Mouse (Mus musculus): ENCODE measurements around the gene Pgk1. TPM values are rescaled to one million over a fixed set of nuclear protein-coding genes. Genes with fewer than 3 reads are reported as not detected.

Pgk1 gene
- 281 and 325 TPM in 2 replicates for polyA plus RNA-seq (2014; fragmentation: Nextera tagmentation; extraction: Ambion mirVana)

DNA sequence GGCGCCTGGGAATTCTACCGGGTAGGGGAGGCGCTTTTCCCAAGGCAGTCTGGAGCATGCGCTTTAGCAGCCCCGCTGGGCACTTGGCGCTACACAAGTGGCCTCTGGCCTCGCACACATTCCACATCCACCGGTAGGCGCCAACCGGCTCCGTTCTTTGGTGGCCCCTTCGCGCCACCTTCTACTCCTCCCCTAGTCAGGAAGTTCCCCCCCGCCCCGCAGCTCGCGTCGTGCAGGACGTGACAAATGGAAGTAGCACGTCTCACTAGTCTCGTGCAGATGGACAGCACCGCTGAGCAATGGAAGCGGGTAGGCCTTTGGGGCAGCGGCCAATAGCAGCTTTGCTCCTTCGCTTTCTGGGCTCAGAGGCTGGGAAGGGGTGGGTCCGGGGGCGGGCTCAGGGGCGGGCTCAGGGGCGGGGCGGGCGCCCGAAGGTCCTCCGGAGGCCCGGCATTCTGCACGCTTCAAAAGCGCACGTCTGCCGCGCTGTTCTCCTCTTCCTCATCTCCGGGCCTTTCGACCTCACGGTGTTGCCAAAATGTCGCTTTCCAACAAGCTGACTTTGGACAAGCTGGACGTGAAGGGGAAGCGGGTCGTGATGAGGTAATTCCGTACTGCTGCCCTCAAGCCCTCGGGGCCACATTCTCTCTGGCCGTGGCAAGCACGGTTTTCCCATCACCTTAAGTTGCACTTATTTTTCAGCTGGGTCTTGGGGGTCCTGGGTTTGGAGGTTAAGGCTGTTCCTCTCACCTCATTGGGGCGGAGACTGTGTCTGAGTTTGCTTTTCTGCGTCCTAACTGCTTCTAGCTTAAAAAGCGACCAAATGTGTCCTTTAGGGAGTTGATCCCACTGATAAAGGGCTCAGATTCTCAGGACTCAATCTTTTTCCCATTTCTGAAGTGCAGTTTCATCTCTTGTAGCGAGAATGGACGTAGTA lies at the start of gene Pgk1:
Pgk1 (plus strand) TSS at position 388 of the 937 bp plus-strand sequence.
- DNase-seq (ENCODE audit: low spot score) = peak; percentile 97
- peak within 1 kb of the TSS; percentile 63 for H3K4me2 ChIP-seq (ENCODE audit: low read length)
- peak; percentile 98 for ATAC-seq

DNA sequence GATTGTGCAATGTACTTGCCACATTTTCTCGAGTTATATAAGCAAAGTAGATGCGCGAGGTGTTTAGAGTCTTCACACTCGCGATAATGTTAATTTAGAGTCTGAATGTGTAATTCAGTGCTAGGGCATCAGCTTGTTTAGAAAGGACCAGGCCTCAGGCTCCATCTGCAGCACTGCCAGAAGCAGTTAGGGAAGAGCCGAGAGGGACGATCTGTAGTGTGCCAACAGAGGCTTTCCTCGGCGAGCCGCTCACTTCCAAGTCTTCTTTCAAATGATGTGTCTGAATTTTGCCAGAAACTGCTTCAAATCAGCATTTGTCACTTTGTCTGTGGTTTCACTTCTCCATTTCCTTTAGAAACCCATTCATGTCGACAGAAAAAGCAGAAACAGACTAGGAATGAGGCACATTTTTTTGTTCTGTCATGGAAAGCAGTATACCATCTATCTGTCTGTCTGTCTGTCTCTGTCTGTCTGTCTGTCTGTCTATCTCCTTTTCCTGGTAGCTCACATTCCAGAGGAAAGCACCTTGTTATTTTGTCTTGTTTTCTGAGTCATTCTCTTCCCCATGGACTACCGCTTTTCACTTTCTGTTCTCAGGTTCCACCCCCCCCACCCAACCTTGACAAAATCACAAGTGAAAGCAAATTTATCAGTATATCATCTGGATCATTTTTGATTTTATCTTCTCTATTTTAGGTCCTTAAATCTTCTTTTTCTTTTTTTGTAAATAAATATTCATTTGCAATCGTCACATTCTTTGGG lies 47.4 kb upstream of the Pgk1 start:
- Histone ChIP-seq H3K36me3 (ENCODE audit: control insufficient read depth, insufficient read depth, low read length) (no peaks in the 10 kb centered on the region), H3K4me3 (ENCODE audit: low read depth, low read length) (no peak overlapping the region), H3K27ac (ENCODE audit: low read depth, low read length) (no peak overlapping the region), H3K4me2 (ENCODE audit: low read length) (no peak overlapping the region), H3K9ac (ENCODE audit: low read length) (no peak overlapping the region), H3K9me3 (replicated peaks; ENCODE audit: control insufficient read depth, low read length) (no peaks in the 10 kb centered on the region), H3K27me3 (replicated peaks; ENCODE audit: control insufficient read depth, insufficient read depth, low read length) (no peaks in the 10 kb centered on the region), H3K4me1 (ENCODE audit: control insufficient read depth, insufficient read depth, low read length) (no peaks in the 10 kb centered on the region)
- ATAC-seq (no peak), DNase-seq (ENCODE audit: low spot score) (no peak)
- 82% methylated on average over 13 of the region's 13 CpGs for WGBS

More for the DNA sequence above, at the start of gene Pgk1:
- Histone ChIP-seq H3K4me3 (ENCODE audit: low read depth, low read length) (peak within 1 kb of the TSS; percentile 39), H3K9me3 (replicated peaks; ENCODE audit: control insufficient read depth, low read length) (no peaks in the 10 kb centered on the region), H3K27me3 (replicated peaks; ENCODE audit: control insufficient read depth, insufficient read depth, low read length) (no peaks in the 10 kb centered on the region), H3K4me1 (ENCODE audit: control insufficient read depth, insufficient read depth, low read length) (peaks cover 9% of the 10 kb centered on the region; the same call in 1 of the 2 replicates), H3K9ac (ENCODE audit: low read length) (peak within 1 kb of the TSS; percentile 58), H3K36me3 (ENCODE audit: control insufficient read depth, insufficient read depth, low read length) (no peaks in the 10 kb centered on the region), H3K27ac (ENCODE audit: low read depth, low read length) (peak within 1 kb of the TSS; percentile 87)
- WGBS = 28% methylated on average over 55 of the region's 55 CpGs

DNA sequence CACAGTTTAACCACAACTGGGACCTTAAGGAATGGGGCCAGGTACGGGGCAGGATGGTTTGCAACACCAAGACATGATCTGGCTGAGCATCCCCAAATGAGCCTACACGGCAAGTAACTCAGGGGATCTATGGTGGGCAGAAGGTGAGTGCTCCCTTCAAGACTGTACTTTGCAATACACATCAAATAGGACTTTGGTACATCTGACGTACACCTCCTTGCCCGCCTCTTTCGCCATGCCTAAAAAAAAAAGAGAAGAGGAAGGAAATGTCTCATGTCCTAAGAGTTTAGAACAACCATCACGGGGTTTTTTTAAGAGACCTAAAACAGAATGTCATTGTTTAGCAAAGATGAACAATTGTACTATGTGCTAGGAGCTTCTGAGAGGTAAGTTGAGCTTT lies 44.0 kb upstream of the Pgk1 start, which contains the start of gene Tlr13:
Tlr13 (plus strand) TSS at position 269 of the 400 bp plus-strand sequence.
- Histone ChIP-seq H3K27ac (ENCODE audit: low read depth, low read length) (no peak within 1 kb of the TSS), H3K4me3 (ENCODE audit: low read depth, low read length) (no peak within 1 kb of the TSS), H3K4me2 (ENCODE audit: low read length) (no peak within 1 kb of the TSS), H3K27me3 (replicated peaks; ENCODE audit: control insufficient read depth, insufficient read depth, low read length) (no peaks in the 10 kb centered on the region), H3K36me3 (ENCODE audit: control insufficient read depth, insufficient read depth, low read length) (no peaks in the 10 kb centered on the region), H3K9ac (ENCODE audit: low read length) (no peak within 1 kb of the TSS), H3K9me3 (replicated peaks; ENCODE audit: control insufficient read depth, low read length) (no peaks in the 10 kb centered on the region), H3K4me1 (ENCODE audit: control insufficient read depth, insufficient read depth, low read length) (no peaks in the 10 kb centered on the region)
- 87% methylated on average over 6 of the region's 6 CpGs for WGBS
- DNase-seq (ENCODE audit: low spot score) (no peak), ATAC-seq (no peak)

DNA sequence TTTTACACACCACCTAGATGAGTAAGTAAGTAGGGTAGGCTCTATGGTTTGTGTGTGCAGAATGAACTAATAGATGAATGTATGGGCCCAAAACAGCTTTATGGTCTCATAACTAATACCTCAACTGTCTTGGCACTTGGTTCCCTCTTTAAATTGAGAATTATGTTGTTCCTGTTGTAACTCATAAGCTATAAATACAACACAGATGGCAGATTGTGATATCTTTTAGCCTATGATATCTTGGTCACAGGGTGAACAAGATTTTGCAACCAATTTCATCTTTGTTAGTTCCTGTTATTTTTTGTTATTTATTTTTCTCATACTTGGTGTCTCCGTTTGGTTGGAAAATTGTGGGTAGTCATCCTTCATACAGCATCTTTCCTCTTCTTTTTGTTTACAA lies 38.7 kb upstream of the Pgk1 start:
- DNase-seq (ENCODE audit: low spot score) (no peak), ATAC-seq (no peak)
- WGBS = 90% methylated on average over 1 of the region's 1 CpGs
- Histone ChIP-seq H3K4me2 (ENCODE audit: low read length) (no peak overlapping the region), H3K27me3 (replicated peaks; ENCODE audit: control insufficient read depth, insufficient read depth, low read length) (no peaks in the 10 kb centered on the region), H3K36me3 (ENCODE audit: control insufficient read depth, insufficient read depth, low read length) (no peaks in the 10 kb centered on the region), H3K4me1 (ENCODE audit: control insufficient read depth, insufficient read depth, low read length) (no peaks in the 10 kb centered on the region), H3K9ac (ENCODE audit: low read length) (no peak overlapping the region), H3K27ac (ENCODE audit: low read depth, low read length) (no peak overlapping the region), H3K9me3 (replicated peaks; ENCODE audit: control insufficient read depth, low read length) (no peaks in the 10 kb centered on the region), H3K4me3 (ENCODE audit: low read depth, low read length) (no peak overlapping the region)

DNA sequence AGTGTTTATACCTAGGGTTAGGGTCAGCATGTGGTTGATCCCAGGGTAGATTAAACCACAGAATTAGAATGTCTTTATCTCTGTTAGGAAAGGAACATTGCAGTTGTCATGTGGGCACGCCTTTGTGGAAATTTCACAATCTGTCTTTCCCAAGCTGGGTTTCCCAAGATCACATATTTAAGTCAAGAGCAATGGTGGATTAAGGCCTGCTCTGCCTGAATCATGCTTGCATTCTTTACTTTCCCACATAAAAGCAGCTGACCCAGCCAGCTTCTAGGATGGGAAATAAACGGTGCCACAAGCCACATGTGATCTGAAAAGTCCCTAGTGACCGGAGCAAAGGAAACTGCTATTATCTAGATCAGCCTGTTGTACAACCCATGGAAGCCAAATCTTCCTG lies 37.4 kb upstream of the Pgk1 start:
- Histone ChIP-seq H3K27ac (ENCODE audit: low read depth, low read length) (no peak overlapping the region), H3K4me2 (ENCODE audit: low read length) (no peak overlapping the region), H3K4me3 (ENCODE audit: low read depth, low read length) (no peak overlapping the region), H3K9ac (ENCODE audit: low read length) (no peak overlapping the region), H3K4me1 (ENCODE audit: control insufficient read depth, insufficient read depth, low read length) (no peaks in the 10 kb centered on the region), H3K27me3 (replicated peaks; ENCODE audit: control insufficient read depth, insufficient read depth, low read length) (no peaks in the 10 kb centered on the region), H3K36me3 (ENCODE audit: control insufficient read depth, insufficient read depth, low read length) (no peaks in the 10 kb centered on the region), H3K9me3 (replicated peaks; ENCODE audit: control insufficient read depth, low read length) (no peaks in the 10 kb centered on the region)
- DNase-seq (ENCODE audit: low spot score) = no peak
- no peak for ATAC-seq
- 87% methylated on average over 3 of the region's 3 CpGs for WGBS

DNA sequence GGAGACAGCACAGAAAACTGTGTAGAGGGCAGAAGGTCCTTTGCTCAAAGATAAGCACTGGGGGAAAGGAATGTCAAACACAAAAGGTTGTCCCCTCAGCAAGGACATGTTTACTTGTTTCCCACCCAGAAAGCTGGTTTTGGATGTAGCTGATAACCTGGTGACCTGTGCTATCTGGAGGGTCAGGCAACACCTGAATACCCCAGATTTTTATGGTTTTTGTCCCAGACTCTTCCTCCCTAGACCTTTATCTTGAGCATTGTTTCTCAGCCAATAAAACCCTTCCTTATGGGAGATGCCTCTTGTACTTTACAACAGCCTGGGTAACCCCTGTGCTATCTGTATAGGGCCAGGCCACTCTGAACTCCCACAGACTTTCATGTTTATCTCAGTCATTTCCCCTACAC lies 32.7 kb upstream of the Pgk1 start:
- no peaks in the 10 kb centered on the region for H3K36me3 ChIP-seq (ENCODE audit: control insufficient read depth, insufficient read depth, low read length)
- ATAC-seq = no peak
- no peak for DNase-seq (ENCODE audit: low spot score)
- no peaks in the 10 kb centered on the region for H3K9me3 ChIP-seq (replicated peaks; ENCODE audit: control insufficient read depth, low read length)
- no peak overlapping the region for H3K27ac ChIP-seq (ENCODE audit: low read depth, low read length)
- H3K27me3 ChIP-seq (replicated peaks; ENCODE audit: control insufficient read depth, insufficient read depth, low read length) = no peaks in the 10 kb centered on the region
- no peak overlapping the region for H3K9ac ChIP-seq (ENCODE audit: low read length)
- H3K4me3 ChIP-seq (ENCODE audit: low read depth, low read length) = no peak overlapping the region
- no peaks in the 10 kb centered on the region for H3K4me1 ChIP-seq (ENCODE audit: control insufficient read depth, insufficient read depth, low read length)
- H3K4me2 ChIP-seq (ENCODE audit: low read length) = no peak overlapping the region

DNA sequence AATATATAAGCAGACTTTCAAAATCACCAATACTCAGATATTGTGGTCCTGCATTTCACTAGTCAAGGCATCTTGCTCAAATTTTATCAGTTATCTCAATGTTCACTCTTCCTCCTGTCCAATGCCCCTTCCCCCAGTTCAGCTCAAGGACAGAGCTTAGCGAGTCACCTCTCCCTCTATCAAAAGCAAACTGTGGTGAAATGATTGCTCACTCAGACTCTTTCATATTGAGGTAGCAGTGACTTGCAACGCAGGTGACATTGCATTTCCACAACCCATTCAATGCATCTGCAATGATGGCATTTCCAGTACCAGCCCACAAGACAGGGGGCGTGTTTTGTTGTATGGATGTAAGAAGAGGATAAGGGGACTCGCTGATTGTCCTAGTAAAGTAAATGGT lies 31.0 kb upstream of the Pgk1 start:
- Histone ChIP-seq H3K4me2 (ENCODE audit: low read length) (no peak overlapping the region), H3K4me1 (ENCODE audit: control insufficient read depth, insufficient read depth, low read length) (no peaks in the 10 kb centered on the region), H3K27me3 (replicated peaks; ENCODE audit: control insufficient read depth, insufficient read depth, low read length) (no peaks in the 10 kb centered on the region), H3K4me3 (ENCODE audit: low read depth, low read length) (no peak overlapping the region), H3K36me3 (ENCODE audit: control insufficient read depth, insufficient read depth, low read length) (no peaks in the 10 kb centered on the region), H3K9me3 (replicated peaks; ENCODE audit: control insufficient read depth, low read length) (no peaks in the 10 kb centered on the region), H3K27ac (ENCODE audit: low read depth, low read length) (no peak overlapping the region), H3K9ac (ENCODE audit: low read length) (no peak overlapping the region)
- 75% methylated on average over 4 of the region's 4 CpGs for WGBS
- DNase-seq (ENCODE audit: low spot score) = no peak
- ATAC-seq = no peak

DNA sequence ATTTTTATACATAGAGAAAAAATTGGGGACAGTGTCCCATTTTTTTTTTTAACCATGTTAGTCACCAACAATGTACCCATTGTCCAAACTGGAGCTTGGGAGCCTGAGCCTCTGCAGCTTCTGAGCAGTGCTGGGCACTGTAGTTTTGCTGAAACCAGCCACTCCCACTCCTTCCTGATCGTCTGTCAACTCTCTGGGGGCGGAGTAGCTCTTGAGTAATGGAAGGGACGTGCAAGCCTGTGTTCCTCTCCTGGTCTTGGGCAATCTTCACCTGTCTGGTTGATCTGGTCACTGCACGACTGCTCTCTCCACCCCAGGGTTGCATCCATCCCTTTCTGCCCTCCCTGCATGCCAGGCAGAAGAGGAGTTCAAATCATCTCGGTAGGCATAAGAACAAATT lies 22.9 kb upstream of the Pgk1 start:
- no peak overlapping the region for H3K9ac ChIP-seq (ENCODE audit: low read length)
- H3K27ac ChIP-seq (ENCODE audit: low read depth, low read length) = no peak overlapping the region
- ATAC-seq = no peak
- no peaks in the 10 kb centered on the region for H3K27me3 ChIP-seq (replicated peaks; ENCODE audit: control insufficient read depth, insufficient read depth, low read length)
- no peaks in the 10 kb centered on the region for H3K9me3 ChIP-seq (replicated peaks; ENCODE audit: control insufficient read depth, low read length)
- H3K4me2 ChIP-seq (ENCODE audit: low read length) = no peak overlapping the region
- 69% methylated on average over 5 of the region's 5 CpGs for WGBS
- H3K4me1 ChIP-seq (ENCODE audit: control insufficient read depth, insufficient read depth, low read length) = no peaks in the 10 kb centered on the region
- no peak for DNase-seq (ENCODE audit: low spot score)
- no peaks in the 10 kb centered on the region for H3K36me3 ChIP-seq (ENCODE audit: control insufficient read depth, insufficient read depth, low read length)
- H3K4me3 ChIP-seq (ENCODE audit: low read depth, low read length) = no peak overlapping the region

DNA sequence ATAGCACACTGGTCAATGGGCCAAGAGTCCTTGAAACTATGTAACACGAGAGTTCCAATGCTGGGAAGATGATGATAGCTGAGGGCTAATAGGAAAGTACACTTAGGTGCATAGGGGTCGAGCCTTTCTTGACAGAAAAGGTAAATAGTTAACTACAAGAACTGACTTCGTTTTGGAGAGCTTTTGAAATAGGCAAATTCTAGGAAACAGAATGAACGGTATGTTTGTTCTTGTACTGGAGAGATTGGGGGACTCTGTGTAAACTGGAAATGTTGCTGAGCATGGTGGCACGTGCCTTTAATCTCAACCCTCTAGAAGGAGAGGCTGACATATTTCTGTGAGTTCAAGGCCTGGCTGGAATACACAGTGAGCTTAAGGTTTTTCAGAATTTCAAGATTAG lies 22.3 kb upstream of the Pgk1 start:
- Histone ChIP-seq H3K4me3 (ENCODE audit: low read depth, low read length) (no peak overlapping the region), H3K27me3 (replicated peaks; ENCODE audit: control insufficient read depth, insufficient read depth, low read length) (no peaks in the 10 kb centered on the region), H3K27ac (ENCODE audit: low read depth, low read length) (no peak overlapping the region), H3K9me3 (replicated peaks; ENCODE audit: control insufficient read depth, low read length) (no peaks in the 10 kb centered on the region), H3K9ac (ENCODE audit: low read length) (no peak overlapping the region), H3K36me3 (ENCODE audit: control insufficient read depth, insufficient read depth, low read length) (no peaks in the 10 kb centered on the region), H3K4me1 (ENCODE audit: control insufficient read depth, insufficient read depth, low read length) (no peaks in the 10 kb centered on the region), H3K4me2 (ENCODE audit: low read length) (no peak overlapping the region)
- DNase-seq (ENCODE audit: low spot score) (no peak), ATAC-seq (no peak)
- 68% methylated on average over 5 of the region's 5 CpGs for WGBS
